Mouse (Mus musculus): ENCODE data around the gene Tkfc. TPM values are rescaled to one million over a fixed set of nuclear protein-coding genes. Genes with fewer than 3 reads are reported as not detected.
"Not testable (repeated sequence)": the region's sequence is repeated elsewhere in the genome, so short reads cannot be mapped to it uniquely, and the experiment has no call there.

Tkfc gene
- polyA plus RNA-seq, 1 experiment from 2014 or later, result 21.2 TPM

DNA sequence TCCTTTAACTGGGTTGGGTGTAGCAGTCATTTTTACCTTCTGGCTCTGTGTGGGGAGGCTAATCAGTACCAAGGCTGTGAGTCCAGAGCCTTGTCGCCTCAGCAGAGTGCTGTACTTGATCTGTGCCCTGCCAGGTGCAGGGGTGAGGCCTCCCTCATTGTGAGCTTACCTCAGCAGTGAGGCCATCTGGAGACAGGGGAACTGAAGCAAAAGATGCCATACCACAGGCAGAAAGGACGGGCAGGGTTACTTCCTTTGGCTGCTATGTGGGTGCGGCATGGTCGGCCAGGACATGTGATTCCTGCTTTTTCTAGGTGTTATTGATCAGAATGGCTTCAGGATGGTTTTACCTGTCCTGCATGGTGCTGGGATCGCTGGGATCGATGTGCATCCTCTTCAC is 23.5 kb downstream of the Tkfc start:
- ATAC-seq (ENCODE audit: low FRiP score, low read depth), result no peak
- Histone ChIP-seq H3K9ac (no peak overlapping the region), H3K4me1 (peaks cover 6% of the 10 kb centered on the region; the same call in 1 of the 2 replicates), H3K9me3 (no peaks in the 10 kb centered on the region), H3K4me2 (replicated peaks) (no peak overlapping the region), H3K27me3 (replicated peaks) (no peaks in the 10 kb centered on the region), H3K4me3 (no peak overlapping the region), H3K36me3 (0 out of 2 replicates have a peak, but pooled peaks cover 6% of the 10 kb centered on the region), H3K27ac (no peak overlapping the region)
- WGBS, result 86% methylated on average over 6 of the region's 6 CpGs

DNA sequence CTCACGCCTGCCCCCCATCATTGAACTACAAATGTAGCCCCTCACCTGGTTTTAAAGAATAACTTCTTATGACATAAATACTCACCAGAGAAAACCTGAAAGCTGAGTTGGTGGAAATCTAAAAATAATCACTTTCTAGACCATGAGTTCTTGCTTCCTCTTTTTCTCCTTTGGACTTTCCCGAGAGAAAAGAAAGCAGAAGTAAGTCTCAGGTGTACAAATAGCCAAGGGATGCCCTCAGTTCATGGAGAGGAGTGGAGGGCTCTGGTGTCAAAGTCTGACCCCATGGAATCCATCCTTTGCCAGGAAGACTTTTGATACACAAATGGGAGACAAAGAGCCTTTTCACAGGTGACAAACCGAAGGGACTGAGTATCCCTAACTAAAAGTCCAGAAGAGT is 24.7 kb downstream of the Tkfc start:
- Histone ChIP-seq H3K27ac (no peak overlapping the region), H3K4me3 (no peak overlapping the region), H3K4me1 (peaks cover 11% of the 10 kb centered on the region), H3K9me3 (no peaks in the 10 kb centered on the region), H3K27me3 (replicated peaks) (no peaks in the 10 kb centered on the region), H3K9ac (no peak overlapping the region), H3K4me2 (replicated peaks) (no peak overlapping the region), H3K36me3 (0 out of 2 replicates have a peak, but pooled peaks cover 6% of the 10 kb centered on the region)
- WGBS, result 80% methylated on average over 3 of the region's 3 CpGs
- ATAC-seq (ENCODE audit: low FRiP score, low read depth), result no peak

DNA sequence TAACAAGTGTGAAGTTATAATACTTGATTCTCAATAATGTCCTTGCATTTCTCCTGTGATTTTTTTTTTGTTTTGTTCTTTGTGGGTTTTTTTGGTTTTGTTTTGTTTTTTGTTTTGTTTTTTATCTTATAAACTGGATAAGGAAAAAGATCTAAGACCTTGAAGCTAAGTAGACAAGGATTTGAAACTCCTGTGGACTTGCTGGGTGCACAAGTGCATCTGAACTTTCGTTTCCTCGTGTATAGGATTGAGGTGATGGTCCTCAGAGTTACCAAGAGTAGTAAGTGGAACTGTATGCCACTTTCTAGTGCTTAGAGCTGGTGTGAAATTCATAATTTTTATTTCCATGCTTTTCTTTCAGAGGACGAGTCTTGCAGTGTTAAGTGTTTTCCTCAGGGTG is 25.4 kb downstream of the Tkfc start:
- no peaks in the 10 kb centered on the region for H3K27me3 ChIP-seq (replicated peaks)
- no peaks in the 10 kb centered on the region for H3K9me3 ChIP-seq
- H3K4me2 ChIP-seq (replicated peaks), result no peak overlapping the region
- peaks cover 11% of the 10 kb centered on the region for H3K4me1 ChIP-seq
- no peak overlapping the region for H3K9ac ChIP-seq
- ATAC-seq (ENCODE audit: low FRiP score, low read depth), result no peak
- no peak overlapping the region for H3K4me3 ChIP-seq
- 84% methylated on average over 3 of the region's 3 CpGs for WGBS
- no peak overlapping the region for H3K27ac ChIP-seq
- peaks cover 7% of the 10 kb centered on the region for H3K36me3 ChIP-seq

DNA sequence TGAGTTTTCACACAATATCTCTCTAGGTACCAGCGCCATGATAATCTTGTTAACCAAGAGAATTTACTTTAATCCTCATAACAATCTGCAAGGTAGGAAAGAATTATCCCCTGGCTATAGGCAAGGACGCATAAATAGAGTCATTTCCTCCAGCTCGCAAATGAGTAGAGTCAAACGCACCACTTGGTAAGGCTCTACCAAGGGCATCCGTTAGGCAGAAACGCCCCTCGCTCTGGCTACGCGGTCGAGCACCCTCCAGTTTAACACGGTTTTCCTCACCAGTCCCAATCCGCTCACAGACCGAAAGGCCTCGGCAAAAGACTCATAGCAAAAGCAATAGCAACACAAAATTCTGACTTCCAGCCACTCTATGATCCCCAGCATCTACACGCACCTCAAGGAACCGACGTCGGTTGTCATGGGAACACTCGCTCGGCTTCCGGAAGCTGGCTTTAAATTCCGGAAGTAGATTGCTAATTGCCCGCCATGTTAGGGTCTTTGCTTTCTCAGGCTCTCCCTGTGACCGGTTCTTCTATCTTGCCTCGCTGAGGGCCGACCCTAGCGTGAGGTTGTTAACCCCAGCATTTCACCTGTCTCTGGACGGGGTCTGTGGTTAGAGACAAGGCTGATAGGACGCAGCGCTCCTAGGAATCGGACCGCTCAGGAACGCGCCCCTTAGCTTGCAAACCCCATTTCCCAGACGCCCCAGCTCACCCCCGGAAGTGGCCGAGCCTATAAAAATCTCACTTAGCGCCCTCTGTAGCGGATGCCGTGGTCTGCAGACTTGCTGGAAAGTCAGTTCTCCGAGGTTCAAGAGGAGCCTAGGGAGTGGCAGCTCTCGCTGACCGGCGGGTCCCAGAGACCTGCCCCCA is 28.5 kb downstream of the Tkfc start, which contains the start of the genes Cyb561a3 and Tmem138:
Gene Cyb561a3 (plus strand): TSS at position 483 of the 872 bp plus-strand sequence.
Gene Tmem138 (minus strand): TSS at position 673 of the 872 bp plus-strand sequence.
- ATAC-seq (ENCODE audit: low FRiP score, low read depth), result peak; percentile 96
- Histone ChIP-seq H3K27ac (0 out of 2 replicates have a peak within 1 kb of the TSS, but pooled peaks have one; percentile 28), H3K9me3 (no peaks in the 10 kb centered on the region), H3K4me3 (peak within 1 kb of the TSS; percentile 51), H3K4me2 (replicated peaks) (peak within 1 kb of the TSS; percentile 79), H3K27me3 (replicated peaks) (no peaks in the 10 kb centered on the region), H3K9ac (peak within 1 kb of the TSS; percentile 66), H3K36me3 (peaks cover 27% of the 10 kb centered on the region), H3K4me1 (peaks cover 11% of the 10 kb centered on the region)
- under 1% methylated on average over 44 of the region's 44 CpGs for WGBS

DNA sequence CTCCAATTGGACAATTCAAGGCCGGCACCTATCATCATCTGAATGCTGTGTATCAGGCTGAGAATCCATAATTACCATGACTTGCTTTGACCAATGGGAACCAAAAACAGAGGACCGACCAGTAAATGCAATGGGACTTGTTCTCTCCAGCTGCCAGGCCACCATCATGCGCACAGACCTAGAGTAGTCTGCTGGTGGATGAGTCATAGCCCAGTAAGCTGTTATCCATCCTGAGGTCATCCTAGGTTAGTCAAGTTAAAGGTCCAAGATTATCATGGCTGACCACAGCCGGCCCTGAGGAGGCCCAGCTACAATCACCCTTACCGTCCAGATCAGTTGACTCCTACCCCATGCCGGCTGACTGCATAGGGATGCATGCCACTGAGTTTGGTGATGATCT is 35.8 kb downstream of the Tkfc start:
- Histone ChIP-seq H3K27me3 (replicated peaks) (no peaks in the 10 kb centered on the region), H3K27ac (no peak overlapping the region), H3K9ac (no peak overlapping the region), H3K4me2 (replicated peaks) (no peak overlapping the region), H3K9me3 (no peaks in the 10 kb centered on the region), H3K4me3 (no peak overlapping the region), H3K36me3 (peaks cover 52% of the 10 kb centered on the region), H3K4me1 (no peaks in the 10 kb centered on the region)
- no peak for ATAC-seq (ENCODE audit: low FRiP score, low read depth)
- 96% methylated on average over 6 of the region's 6 CpGs for WGBS

DNA sequence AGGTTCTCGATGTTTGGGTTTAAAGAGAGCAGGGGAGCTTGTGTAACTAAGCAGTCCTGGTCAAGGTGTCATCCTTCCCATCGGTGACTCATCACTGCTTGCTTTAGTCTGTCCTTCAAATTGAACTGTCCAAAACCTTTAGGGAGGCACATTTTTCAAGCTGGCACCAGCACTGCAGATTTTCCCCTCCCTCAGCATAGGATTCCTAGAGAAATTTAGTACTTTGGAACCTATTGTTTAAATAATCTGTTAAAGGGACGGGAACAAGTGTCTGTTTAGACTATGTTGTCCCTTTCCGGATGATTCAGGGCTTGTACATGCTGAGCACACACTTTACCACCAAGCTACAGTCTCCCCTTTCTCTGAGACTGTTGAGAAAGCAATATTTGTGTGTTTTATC is 40.2 kb downstream of the Tkfc start:
- H3K9me3 ChIP-seq, result no peaks in the 10 kb centered on the region
- H3K4me2 ChIP-seq (replicated peaks), result no peak overlapping the region
- no peaks in the 10 kb centered on the region for H3K4me1 ChIP-seq
- 80% methylated on average over 4 of the region's 4 CpGs for WGBS
- no peak for ATAC-seq (ENCODE audit: low FRiP score, low read depth)
- H3K27ac ChIP-seq, result no peak overlapping the region
- H3K4me3 ChIP-seq, result no peak overlapping the region
- H3K27me3 ChIP-seq (replicated peaks), result no peaks in the 10 kb centered on the region
- H3K9ac ChIP-seq, result no peak overlapping the region
- H3K36me3 ChIP-seq, result peaks cover 15% of the 10 kb centered on the region; the same call in 1 of the 2 replicates

DNA sequence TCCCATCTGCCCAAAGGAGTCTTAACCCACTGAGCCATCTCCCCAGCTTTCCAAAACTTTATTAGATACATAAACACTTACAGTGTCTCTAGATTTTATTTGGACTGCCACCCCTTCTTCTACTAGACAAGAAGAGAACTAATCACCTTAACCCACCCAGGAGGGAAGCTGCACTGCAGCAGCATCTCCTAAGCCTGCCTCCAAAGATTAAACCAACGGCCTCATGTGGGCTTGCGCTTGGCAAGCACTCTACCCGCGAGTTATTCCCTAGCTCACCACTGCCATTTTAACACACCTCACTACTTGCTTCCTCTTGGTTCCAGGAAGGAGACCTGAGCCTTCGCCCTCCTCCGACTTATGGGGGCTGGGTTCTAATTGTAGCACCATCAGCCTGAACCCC is 41.2 kb downstream of the Tkfc start:
- H3K9me3 ChIP-seq, result no peaks in the 10 kb centered on the region
- no peak overlapping the region for H3K27ac ChIP-seq
- H3K4me2 ChIP-seq (replicated peaks), result no peak overlapping the region
- H3K27me3 ChIP-seq (replicated peaks), result no peaks in the 10 kb centered on the region
- 78% methylated on average over 6 of the region's 6 CpGs for WGBS
- H3K9ac ChIP-seq, result no peak overlapping the region
- H3K4me3 ChIP-seq, result no peak overlapping the region
- peaks cover 6% of the 10 kb centered on the region; the same call in 1 of the 2 replicates for H3K36me3 ChIP-seq
- no peaks in the 10 kb centered on the region for H3K4me1 ChIP-seq
- no peak for ATAC-seq (ENCODE audit: low FRiP score, low read depth)

DNA sequence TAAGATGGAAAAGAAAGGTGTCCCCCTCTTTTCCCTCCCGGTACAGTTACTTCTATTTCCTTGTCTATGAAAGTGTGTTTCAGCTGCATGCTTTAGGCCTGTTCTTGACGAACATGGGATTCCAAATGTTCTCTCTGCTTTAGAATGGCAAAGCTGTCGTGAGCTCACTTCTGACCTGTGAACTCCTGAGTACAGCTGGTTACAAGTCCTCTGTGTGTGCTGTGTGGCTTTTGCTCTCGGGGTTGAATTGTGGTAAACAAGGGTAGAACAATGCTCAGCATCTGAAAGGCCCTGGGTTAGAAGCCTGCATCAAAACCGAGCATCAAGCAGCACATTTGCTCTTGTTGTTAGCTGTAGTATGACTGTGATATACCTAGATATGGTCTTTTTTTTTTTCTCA is 43.1 kb downstream of the Tkfc start:
- H3K36me3 ChIP-seq, result no peaks in the 10 kb centered on the region
- no peak for ATAC-seq (ENCODE audit: low FRiP score, low read depth)
- no peak overlapping the region for H3K27ac ChIP-seq
- 70% methylated on average over 5 of the region's 5 CpGs for WGBS
- no peak overlapping the region for H3K4me3 ChIP-seq
- no peaks in the 10 kb centered on the region for H3K4me1 ChIP-seq
- no peak overlapping the region for H3K4me2 ChIP-seq (replicated peaks)
- no peaks in the 10 kb centered on the region for H3K9me3 ChIP-seq
- H3K27me3 ChIP-seq (replicated peaks), result no peaks in the 10 kb centered on the region
- H3K9ac ChIP-seq, result no peak overlapping the region

DNA sequence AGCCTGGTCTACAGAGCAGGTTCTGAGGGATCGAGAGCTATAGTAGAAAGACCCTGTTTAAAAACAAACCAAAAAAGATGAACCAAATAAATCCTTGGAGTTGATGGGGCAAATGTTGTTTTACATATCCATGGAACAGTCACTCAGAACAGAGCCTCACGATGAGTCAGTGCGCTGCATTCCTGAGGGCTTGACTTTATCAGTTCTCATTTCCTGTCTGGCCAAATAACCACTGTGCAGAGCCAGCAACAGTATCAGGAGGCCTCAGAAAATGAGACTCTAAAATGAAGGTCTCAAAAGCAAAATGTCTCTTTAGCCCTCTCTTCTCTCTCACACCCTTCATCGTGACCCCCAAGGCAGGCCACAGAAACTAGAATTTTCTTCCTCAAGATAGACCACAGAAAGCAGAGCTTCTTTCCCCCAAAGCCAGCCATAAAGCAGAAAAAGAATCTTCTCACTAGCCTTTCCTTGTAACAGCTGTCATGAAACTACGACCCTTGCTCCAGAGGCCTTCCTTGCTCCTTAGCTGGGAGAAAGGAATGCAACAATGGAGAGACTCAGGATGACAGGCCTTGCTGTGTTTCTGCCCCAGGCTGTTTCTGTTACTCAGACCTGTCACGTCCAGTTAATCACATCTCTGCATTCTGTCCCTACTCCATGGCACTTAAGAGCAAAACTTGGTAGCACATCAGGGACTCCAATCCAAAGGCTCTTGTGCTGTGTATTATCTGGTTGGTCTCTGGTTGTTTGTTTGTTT is 43.7 kb downstream of the Tkfc start:
- H3K4me3 ChIP-seq, result no peak overlapping the region
- no peak overlapping the region for H3K4me2 ChIP-seq (replicated peaks)
- no peak for ATAC-seq (ENCODE audit: low FRiP score, low read depth)
- WGBS, result 77% methylated on average over 6 of the region's 6 CpGs
- H3K36me3 ChIP-seq, result no peaks in the 10 kb centered on the region
- no peaks in the 10 kb centered on the region for H3K27me3 ChIP-seq (replicated peaks)
- no peak overlapping the region for H3K9ac ChIP-seq
- no peaks in the 10 kb centered on the region for H3K9me3 ChIP-seq
- no peak overlapping the region for H3K27ac ChIP-seq
- H3K4me1 ChIP-seq, result peaks cover under 1% of the 10 kb centered on the region; the same call in 1 of the 2 replicates

DNA sequence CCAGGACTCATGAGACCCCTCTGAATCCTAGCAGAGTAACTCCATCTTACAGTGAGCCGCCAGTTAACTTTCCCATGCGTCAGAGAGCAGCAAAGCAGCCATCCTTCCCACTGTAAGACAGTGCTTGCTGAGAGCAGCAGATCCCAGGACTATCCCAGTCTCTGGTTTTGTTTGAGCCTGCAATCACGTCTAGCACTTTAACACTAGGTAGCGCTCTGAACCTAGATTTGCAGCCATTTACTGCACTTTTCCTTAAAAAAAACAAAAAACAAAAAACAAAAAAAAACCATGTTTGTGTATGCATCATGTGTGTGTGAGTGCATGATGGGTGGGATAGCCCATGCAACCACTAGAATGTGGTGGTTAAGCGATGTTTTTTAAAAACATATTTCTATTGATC is 45.3 kb downstream of the Tkfc start:
- no peak overlapping the region for H3K4me3 ChIP-seq
- H3K27me3 ChIP-seq (replicated peaks), result no peaks in the 10 kb centered on the region
- no peak overlapping the region for H3K4me2 ChIP-seq (replicated peaks)
- H3K4me1 ChIP-seq, result peaks cover 10% of the 10 kb centered on the region
- H3K36me3 ChIP-seq, result no peaks in the 10 kb centered on the region
- no peak for ATAC-seq (ENCODE audit: low FRiP score, low read depth)
- H3K27ac ChIP-seq, result no peak overlapping the region
- 39% methylated on average over 5 of the region's 5 CpGs for WGBS
- H3K9me3 ChIP-seq, result no peaks in the 10 kb centered on the region
- no peak overlapping the region for H3K9ac ChIP-seq

DNA sequence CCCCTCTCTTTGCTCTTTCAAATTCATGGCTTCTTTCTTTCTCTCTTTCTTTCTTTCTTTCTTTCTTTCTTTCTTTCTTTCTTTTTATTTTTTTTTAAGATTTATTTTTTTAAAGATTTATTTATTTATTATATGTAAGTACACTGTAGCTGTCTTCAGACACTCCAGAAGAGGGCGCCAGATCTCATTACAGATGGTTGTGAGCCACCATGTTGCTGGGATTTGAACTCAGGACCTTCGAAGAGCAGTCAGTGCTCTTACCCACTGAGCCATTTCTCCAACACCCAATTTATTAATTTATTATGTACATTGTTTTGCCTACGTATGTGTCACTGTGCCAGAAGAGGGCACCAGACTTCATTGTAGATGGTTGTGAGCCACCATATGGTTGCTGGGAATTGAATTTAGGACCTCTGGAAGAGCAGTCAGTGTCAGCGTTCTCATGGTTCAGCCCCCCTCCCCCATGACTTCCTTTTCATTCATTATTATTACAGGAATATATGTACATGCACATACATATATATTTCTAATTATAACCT is 47.5 kb downstream of the Tkfc start:
- H3K36me3 ChIP-seq; H3K9ac ChIP-seq; ATAC-seq (ENCODE audit: low FRiP score, low read depth); H3K4me2 ChIP-seq (replicated peaks); H3K27me3 ChIP-seq (replicated peaks); H3K27ac ChIP-seq; H3K9me3 ChIP-seq; H3K4me3 ChIP-seq: not testable (repeated sequence)
- H3K4me1 ChIP-seq, result peaks cover 19% of the 10 kb centered on the region
- 73% methylated on average over 4 of the region's 4 CpGs for WGBS

DNA sequence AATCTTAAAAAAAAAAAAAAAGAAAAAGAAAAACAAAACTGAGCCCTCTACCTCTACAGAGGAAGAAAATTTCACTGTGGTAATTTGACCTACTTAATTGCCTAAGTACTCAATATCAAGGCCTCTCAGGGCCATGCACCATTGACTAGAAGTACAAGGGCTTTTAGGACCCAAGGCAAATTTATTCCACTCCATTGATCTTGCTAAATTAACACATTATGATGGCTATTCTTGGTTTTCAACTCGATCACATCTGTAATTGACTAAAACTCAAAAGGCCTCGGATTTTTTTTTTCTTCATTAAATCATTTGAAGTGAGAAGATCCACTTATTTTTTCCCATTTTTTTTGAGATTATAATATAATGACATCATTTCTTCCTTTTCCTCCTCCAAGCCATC is 48.0 kb downstream of the Tkfc start:
- 65% methylated on average over 2 of the region's 2 CpGs for WGBS
- Histone ChIP-seq H3K9ac (no peak overlapping the region), H3K4me3 (no peak overlapping the region), H3K4me2 (replicated peaks) (no peak overlapping the region), H3K27me3 (replicated peaks) (no peaks in the 10 kb centered on the region), H3K9me3 (no peaks in the 10 kb centered on the region), H3K36me3 (peaks cover 5% of the 10 kb centered on the region; the same call in 1 of the 2 replicates), H3K4me1 (peaks cover 19% of the 10 kb centered on the region), H3K27ac (no peak overlapping the region)
- ATAC-seq (ENCODE audit: low FRiP score, low read depth), result no peak

Data from neural tube, embryonic 12.5 days (tissue).